Mouse (Mus musculus): ENCODE data around the gene Dhrs7.
"Not testable (repeated sequence)": the region's sequence is repeated elsewhere in the genome, so short reads cannot be mapped to it uniquely, and the experiment has no call there.

Dhrs7 gene

DNA sequence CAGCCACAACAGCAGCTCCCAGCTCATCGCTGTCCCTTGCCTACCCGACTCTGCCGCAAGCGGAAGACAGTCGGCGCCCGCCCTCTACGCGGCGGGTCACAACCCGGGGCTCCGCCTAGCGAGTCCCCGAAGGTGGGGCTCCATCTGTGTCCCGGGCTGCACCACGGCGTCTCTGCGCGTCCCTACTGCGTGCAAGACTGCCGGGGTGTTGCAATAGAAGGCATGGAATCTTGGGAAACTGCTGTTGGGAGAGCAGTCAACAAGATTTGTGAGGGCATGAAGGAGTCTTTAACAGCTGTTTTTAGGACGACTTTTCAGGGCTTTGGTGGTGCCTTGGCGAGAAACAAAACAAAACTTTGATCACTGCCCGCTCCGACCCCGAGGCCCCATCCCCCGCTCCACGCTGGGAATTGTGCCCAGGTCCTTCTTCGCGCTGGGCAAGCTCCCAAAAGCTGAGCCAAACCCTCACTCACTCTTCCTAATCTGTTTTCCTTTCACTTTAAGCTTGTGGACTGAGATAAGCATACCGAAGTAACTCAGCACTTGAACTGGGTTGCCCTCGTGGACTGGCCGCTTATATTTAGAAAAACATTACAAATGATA is at the start of gene Dhrs7:
Gene Dhrs7 (minus strand): TSS at position 175 of the 603 bp plus-strand sequence.
- DNase-seq (ENCODE audit: low read depth), result peak; percentile 90

DNA sequence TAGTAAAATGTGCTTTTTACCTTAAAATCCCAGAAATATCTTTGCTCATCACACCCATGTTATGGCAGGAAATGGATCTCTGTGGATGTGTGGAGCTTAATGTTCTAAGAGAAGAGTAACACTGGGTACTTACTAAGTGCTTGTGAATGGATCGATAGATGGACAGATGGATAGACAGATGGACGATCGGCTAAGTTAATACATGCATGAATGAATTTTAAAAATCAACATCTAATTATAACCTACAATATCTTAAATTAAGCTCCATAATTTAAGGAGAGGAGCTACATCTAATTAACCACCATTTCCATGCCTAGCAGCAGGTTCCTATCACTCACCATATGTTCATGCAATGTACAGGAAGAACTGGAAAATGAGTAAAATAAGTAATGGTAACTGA is 45.3 kb upstream of the Dhrs7 start:
- DNase-seq (ENCODE audit: low read depth), result no peak

GRCm38 (mm10) chr12:72704068-72704467 is 39.4 kb upstream of the Dhrs7 start:
- DNase-seq (ENCODE audit: low read depth), result peak; percentile 72

DNA sequence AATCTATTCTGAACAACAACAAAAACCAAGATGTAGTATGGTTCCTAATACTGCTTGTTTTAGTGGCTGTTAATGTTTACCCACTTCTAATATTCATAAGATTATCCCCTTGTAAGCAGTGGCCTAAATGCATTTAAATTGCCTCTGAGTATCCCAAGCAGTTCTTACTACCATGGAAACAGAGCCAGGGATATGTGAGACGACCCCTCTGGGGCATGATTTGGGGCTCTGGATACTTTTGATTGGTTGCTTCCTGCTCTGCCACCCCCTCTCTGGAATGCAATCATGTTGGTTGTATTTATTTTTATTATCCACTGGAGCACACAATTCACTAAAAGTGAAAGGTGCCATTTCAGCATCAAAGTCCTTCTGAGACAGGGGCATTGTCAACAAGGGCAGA is 35.3 kb upstream of the Dhrs7 start:
- no peak for DNase-seq (ENCODE audit: low read depth)

GRCm38 (mm10) chr12:72694901-72695463 is 30.3 kb upstream of the Dhrs7 start:
- peak; percentile 67 for DNase-seq (ENCODE audit: low read depth)

GRCm38 (mm10) chr12:72694438-72694837 is 29.7 kb upstream of the Dhrs7 start:
- DNase-seq (ENCODE audit: low read depth), result peak; percentile 48

DNA sequence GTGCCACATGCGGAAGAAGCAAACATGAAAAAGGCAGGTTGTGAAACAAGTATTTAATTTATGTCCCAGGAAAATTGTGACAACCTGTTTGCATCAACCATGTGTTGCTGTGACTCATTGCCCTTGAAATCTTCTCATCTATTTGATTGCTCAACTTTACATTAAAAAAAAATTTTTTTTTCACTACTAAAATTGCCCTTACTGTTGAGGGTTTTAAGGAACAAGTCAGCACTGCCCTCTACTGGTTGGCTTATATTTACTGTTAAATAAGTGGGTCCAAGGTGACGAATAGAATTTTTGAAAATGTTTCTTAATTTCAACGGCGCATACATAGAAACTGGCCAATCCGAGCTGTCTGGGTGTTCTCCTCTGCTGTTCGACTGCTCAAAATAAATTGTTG is 29.2 kb upstream of the Dhrs7 start:
- DNase-seq (ENCODE audit: low read depth), result peak; percentile 97

- not testable (repeated sequence) for DNase-seq (ENCODE audit: low read depth)
Measured at GRCm38 (mm10) chr12:72688281-72688680, 23.6 kb upstream of the Dhrs7 start.

GRCm38 (mm10) chr12:72687741-72688140 is 23.0 kb upstream of the Dhrs7 start:
- DNase-seq (ENCODE audit: low read depth), result not testable (repeated sequence)

- not testable (repeated sequence) for DNase-seq (ENCODE audit: low read depth)
Measured at GRCm38 (mm10) chr12:72686566-72686965, 21.9 kb upstream of the Dhrs7 start.

DNA sequence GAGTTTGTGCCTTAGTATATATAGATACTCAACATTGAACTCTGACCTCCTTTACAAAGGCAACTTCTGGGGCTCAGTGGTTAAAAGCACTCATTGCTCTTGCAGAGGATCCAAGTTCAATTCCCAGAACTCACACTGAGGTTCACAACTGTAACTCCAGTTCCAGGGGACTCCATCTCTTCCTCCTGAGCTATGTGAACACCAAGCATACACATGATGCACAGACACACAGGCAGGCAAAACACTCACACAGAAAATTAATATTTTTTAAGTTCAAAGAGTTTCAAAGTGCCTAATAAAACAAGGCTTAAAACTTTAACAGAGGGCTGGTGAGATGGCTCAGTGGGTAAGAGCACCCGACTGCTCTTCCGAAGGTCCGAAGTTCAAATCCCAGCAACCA is 18.9 kb upstream of the Dhrs7 start:
- DNase-seq (ENCODE audit: low read depth), result no peak

- peak; percentile 71 for DNase-seq (ENCODE audit: low read depth)
Measured at GRCm38 (mm10) chr12:72682511-72683282, 18.0 kb upstream of the Dhrs7 start.

- no peak for DNase-seq (ENCODE audit: low read depth)
Measured at GRCm38 (mm10) chr12:72681919-72682318, 17.2 kb upstream of the Dhrs7 start.

DNA sequence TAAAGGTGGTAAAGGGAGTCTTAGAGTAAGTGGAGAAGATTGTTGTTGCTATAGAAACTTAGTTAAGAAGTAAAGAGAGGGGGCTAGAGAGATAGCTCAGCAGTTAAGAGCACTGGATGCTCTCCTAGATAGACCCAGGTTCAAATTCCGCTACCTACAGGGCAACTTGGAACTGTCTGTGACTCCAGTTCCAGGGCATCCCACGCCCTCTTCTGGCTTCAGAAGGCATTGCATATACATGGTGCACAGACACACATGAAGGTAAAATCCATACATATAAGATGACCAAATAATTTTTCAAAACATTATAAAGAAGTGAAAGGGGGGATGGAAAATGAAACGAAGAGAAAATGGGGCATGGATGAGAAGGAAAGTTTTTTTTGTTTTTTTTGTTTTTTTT is 14.9 kb upstream of the Dhrs7 start:
- peak; percentile 45 for DNase-seq (ENCODE audit: low read depth)

- DNase-seq (ENCODE audit: low read depth), result peak; percentile 85
Measured at GRCm38 (mm10) chr12:72674820-72675219, 10.1 kb upstream of the Dhrs7 start.

DNA sequence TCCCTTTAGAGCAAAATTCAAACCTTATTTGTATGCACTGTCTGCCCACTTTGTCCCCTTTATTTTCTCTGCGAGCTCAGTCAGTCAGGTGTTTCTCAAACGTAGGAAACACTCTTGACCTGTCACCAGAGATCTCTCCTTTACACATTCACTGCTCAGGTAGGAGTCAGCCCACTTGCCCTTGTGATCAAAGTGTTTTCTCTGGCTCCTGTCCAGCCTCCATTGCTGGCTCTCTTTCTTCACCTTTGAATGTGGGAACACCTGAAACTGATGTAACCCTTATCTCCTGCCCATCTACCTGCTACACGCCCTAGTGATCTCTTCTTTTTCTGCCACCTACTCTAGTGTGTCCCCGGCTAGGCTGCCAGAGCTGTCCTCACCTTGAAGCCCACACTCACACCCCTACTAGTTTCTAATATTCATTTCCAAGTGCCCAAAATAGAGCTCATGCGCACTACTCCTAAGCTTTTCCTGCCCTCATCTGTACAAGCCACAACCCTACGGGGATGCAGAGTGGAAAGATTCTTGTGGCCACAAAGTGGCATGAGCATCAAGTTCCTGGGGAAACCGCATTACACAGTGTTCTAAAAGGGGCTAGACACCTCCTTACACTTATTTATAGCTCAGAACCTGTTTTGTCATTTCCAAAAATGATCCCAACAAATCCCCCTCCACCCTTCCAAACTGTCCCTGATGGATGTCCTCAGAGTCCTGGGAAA is 9.5 kb upstream of the Dhrs7 start:
- DNase-seq (ENCODE audit: low read depth), result peak; percentile 95

- no peak for DNase-seq (ENCODE audit: low read depth)
Measured at GRCm38 (mm10) chr12:72671516-72672135, 6.9 kb upstream of the Dhrs7 start.

DNA sequence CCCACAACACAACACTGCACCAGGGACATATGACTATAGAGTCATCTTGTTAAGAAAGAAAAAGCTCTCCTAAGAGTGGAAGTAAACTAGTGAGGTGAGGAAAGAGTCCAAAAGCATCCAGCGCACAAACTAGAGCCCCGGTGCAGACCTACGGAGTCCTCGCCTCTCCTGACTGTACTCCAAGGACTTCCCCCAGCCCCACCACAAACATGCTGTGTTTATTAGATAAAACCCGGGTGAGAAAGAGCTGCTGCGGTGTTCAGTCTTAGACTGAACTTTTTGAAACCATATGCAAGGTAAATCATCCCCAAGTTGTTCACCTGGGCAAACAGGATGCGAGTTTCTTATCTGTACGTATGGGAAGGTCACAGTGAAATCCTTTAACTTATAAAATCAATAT is 6.2 kb upstream of the Dhrs7 start:
- DNase-seq (ENCODE audit: low read depth), result no peak

DNA sequence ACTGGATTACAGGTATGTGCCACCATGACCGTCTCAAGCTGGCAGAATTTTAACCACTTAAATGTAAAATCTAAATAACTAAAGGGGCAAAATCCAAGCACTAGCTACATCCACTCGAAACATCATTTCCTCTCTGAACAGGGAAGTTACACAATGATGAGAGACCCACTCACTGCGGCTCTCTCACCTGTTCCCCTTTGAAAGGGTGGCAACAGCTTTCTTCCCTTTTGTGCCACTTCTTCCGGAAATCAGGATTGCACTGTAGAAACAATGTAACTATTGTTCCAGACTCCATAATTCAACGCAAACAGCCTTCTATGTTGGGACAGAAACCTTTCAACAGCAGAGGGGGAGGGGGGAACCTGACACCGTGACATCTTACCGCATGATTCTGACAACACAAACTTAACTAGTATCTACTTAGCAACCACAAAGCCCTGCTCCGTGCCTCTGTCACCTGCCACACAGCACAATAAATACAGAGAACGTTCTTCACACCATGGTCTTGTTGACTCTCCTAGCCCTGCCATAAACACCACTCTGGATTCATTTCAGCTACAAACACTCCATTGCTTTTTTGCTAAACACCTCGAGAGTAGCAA is 3.3 kb upstream of the Dhrs7 start:
- no peak for DNase-seq (ENCODE audit: low read depth)

- no peak for DNase-seq (ENCODE audit: low read depth)
Measured at GRCm38 (mm10) chr12:72666015-72666414, 1.3 kb upstream of the Dhrs7 start.

GRCm38 (mm10) chr12:72664020-72664734 is 532 bp downstream of the Dhrs7 start:
- DNase-seq (ENCODE audit: low read depth), result peak; percentile 68
